Mouse (Mus musculus) lung, embryonic 14.5 days (tissue): ENCODE measurements at regions not wholly inside any gene's neighbourhood (a gene's known extent, or its start where the extent isn't known, plus 50 kb on each side); places are given as distances from the start of the nearest gene placed in this dataset. TPM values are rescaled to one million over a fixed set of nuclear protein-coding genes. Genes with fewer than 3 reads are reported as not detected.

Experiments
- ATAC-seq: fragments of 200-750 bp; cut with Nextera tagmentation; 2 replicates; pipeline ENCODE4 v1.8.0; 2017; ENCODE audit warnings: mild to moderate bottlenecking, moderate TSS enrichment, moderate library complexity; ENCODE audit not compliant: insufficient read depth
- DNase-seq: peaks from one replicate; pipeline ENCODE4 v3.0.0-alpha.2; 2015
- H3K27ac ChIP-seq: fragments of 300-500 bp; sonication (generic); 2 replicates; pipeline ENCODE4 v1.5.1; 2014; ENCODE audit warnings: low read depth, mild to moderate bottlenecking, moderate library complexity
- H3K27me3 ChIP-seq: fragments of 300-500 bp; sonication (generic); 2 replicates; pipeline ENCODE4 v1.6.1; 2014; ENCODE audit warnings: low read length, control low read depth; ENCODE audit not compliant: insufficient read depth
- H3K36me3 ChIP-seq: fragments of 300-500 bp; sonication (generic); 2 replicates; pipeline ENCODE4 v1.6.1; 2014; ENCODE audit warnings: control low read depth; ENCODE audit not compliant: insufficient read depth
- H3K4me1 ChIP-seq: fragments of 300-500 bp; sonication (generic); 2 replicates; pipeline ENCODE4 v1.6.1; 2014; ENCODE audit warnings: antibody characterized with exemption, control low read depth; ENCODE audit not compliant: insufficient read depth
- H3K4me2 ChIP-seq: fragments of 300-500 bp; sonication (generic); 2 replicates; pipeline ENCODE4 v1.6.1; 2014; ENCODE audit warnings: mild to moderate bottlenecking
- H3K4me3 ChIP-seq: fragments of 300-500 bp; sonication (generic); 2 replicates; pipeline ENCODE4 v1.5.1; 2014; ENCODE audit warnings: low read depth, low read length
- H3K9ac ChIP-seq: fragments of 300-500 bp; sonication (generic); 2 replicates; pipeline ENCODE4 v1.6.1; 2014
- H3K9me3 ChIP-seq: fragments of 300-500 bp; sonication (generic); 2 replicates; pipeline ENCODE4 v1.6.1; 2016; ENCODE audit warnings: low read depth, low read length, control low read depth
- CTCF ChIP-seq: IDR thresholded peaks from 2 replicates; pipeline ENCODE4 v1.5.1; 2016; ENCODE audit warnings: antibody characterized with exemption, low read depth
- WGBS: fragments of 180-500 bp; shearing (Covaris S2); extraction: QIAGEN DNeasy Blood & Tissue Kit; methylation state at CpG from one replicate; pipeline ENCODE4 v1.1.7; 2014; 5-methylcytosine and 5-hydroxymethylcytosine counted together
- microRNA-seq: library from miRNA; unstranded; fragments of <30 nt; microRNA quantifications from one replicate; pipeline ENCODE4, GENCODE M21; 2016; ENCODE audit warnings: borderline number of aligned reads

- no peak for TF ChIP-seq CTCF
- Histone ChIP-seq H3K9me3 (no peaks in the 10 kb centered on the region), H3K36me3 (no peaks in the 10 kb centered on the region), H3K9ac (no peak overlapping the region), H3K27me3 (no peaks in the 10 kb centered on the region), H3K4me2 (no peak overlapping the region), H3K27ac (no peak overlapping the region), H3K4me3 (no peak overlapping the region), H3K4me1 (no peaks in the 10 kb centered on the region)
- ATAC-seq (no peak), DNase-seq (peak; percentile 3)
- 70% methylated on average over 7 of the region's 7 CpGs for WGBS
These were observed 796.3 kb downstream of the Hace1 start for GRCm38 (mm10) chr10:46373715-46374475.

DNA sequence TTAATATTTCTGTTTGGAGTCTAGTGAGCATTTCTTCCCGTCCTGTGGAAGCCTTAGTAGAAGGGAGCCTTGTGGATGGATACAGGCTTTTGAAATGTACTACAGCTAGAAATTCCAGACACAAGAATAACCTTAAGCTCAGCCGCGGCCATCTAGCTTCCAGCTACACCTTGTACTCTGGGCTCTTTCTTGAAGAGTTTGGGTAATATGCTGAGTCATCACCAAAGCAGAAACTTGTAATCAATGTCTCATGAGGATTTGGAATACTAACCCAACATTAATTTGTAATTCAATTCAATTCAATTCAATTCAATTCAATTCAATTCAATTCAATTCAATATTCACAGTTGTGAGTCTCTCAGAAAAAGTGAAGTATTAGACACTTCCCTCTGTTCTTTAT lies 797.0 kb downstream of the Hace1 start:
- DNase-seq (no peak), ATAC-seq (no peak)
- Histone ChIP-seq H3K4me3 (no peak overlapping the region), H3K27me3 (no peaks in the 10 kb centered on the region), H3K4me2 (no peak overlapping the region), H3K9me3 (no peaks in the 10 kb centered on the region), H3K4me1 (no peaks in the 10 kb centered on the region), H3K36me3 (no peaks in the 10 kb centered on the region), H3K27ac (no peak overlapping the region), H3K9ac (no peak overlapping the region)
- no peak for TF ChIP-seq CTCF
- 78% methylated on average over 3 of the region's 3 CpGs for WGBS

GRCm38 (mm10) chr10:46397089-46397488 lies 819.5 kb downstream of the Hace1 start:
- DNase-seq (no peak), ATAC-seq (no peak)
- Histone ChIP-seq H3K9me3 (no peaks in the 10 kb centered on the region), H3K27ac (no peak overlapping the region), H3K27me3 (no peaks in the 10 kb centered on the region), H3K36me3 (no peaks in the 10 kb centered on the region), H3K4me1 (no peaks in the 10 kb centered on the region), H3K4me2 (no peak overlapping the region), H3K9ac (no peak overlapping the region), H3K4me3 (no peak overlapping the region)
- no peak for TF ChIP-seq CTCF
- 66% methylated on average over 4 of the region's 4 CpGs for WGBS

DNA sequence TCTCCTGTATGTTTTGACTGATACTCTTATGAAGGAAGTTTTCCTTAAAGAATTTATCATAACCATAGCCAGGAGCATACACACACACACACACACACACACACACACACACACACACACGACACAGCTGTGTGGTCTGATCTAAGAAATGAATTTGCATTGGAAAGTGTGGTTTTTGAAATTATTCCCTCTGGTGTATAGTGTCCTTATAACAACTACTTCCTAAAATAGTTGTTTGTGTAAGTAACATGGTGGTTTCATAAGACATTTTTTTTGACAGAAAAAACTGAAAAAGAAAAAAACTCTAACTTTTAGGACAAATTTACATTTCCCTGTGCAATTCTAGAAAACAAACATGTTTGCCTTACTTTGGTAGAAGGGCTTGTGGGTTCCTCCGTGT lies 826.3 kb downstream of the Hace1 start:
- H3K4me1 ChIP-seq: no peaks in the 10 kb centered on the region

More for the DNA sequence above, 826.3 kb downstream of the Hace1 start:
- Histone ChIP-seq H3K9ac (no peak overlapping the region), H3K9me3 (no peaks in the 10 kb centered on the region), H3K27me3 (no peaks in the 10 kb centered on the region), H3K4me3 (no peak overlapping the region), H3K36me3 (no peaks in the 10 kb centered on the region), H3K27ac (no peak overlapping the region), H3K4me2 (no peak overlapping the region)
- DNase-seq (no peak), ATAC-seq (no peak)
- no peak for TF ChIP-seq CTCF
- 72% methylated on average over 2 of the region's 2 CpGs for WGBS

Small RNAs in the stretch of these regions (microRNA-seq; reads per million reads assigned to microRNA genes)
- not detected for gene Gm27410
